Mouse (Mus musculus) MEL (cell line): ENCODE measurements around the gene Atp13a3. TPM values are rescaled to one million over a fixed set of nuclear protein-coding genes. Genes with fewer than 3 reads are reported as not detected.

ENCODE experiments used
- DNase-seq: peaks from one replicate; pipeline ENCODE4 v3.0.0; 2011; ENCODE audit warnings: low read depth, low spot score
- H3K27ac ChIP-seq: 2 replicates; pipeline ENCODE4 v1.5.1; 2012; ENCODE audit warnings: low read depth, mild to moderate bottlenecking, control low read depth, low read length, moderate library complexity; ENCODE audit not compliant: control insufficient read depth
- H3K27me3 ChIP-seq, 2 experiments: fragments of 150-350 bp in 1 of 2; sonication (generic) in 1 of 2; 2 replicates each; pipeline ENCODE4 v1.6.1; 2012; ENCODE audit warnings: low read length in 2 of 2, mild to moderate bottlenecking in 2 of 2, improper control_type of control experiment in 1 of 2, moderate library complexity in 1 of 2; ENCODE audit not compliant: insufficient read depth in 2 of 2, control insufficient read depth in 1 of 2
- H3K36me3 ChIP-seq, 2 experiments: 2 replicates each; pipeline ENCODE4 v1.6.1; 2012 to 2014; ENCODE audit warnings: low read length in 2 of 2, improper control_type of control experiment in 1 of 2, inconsistent platforms in 1 of 2, mild to moderate bottlenecking in 1 of 2; ENCODE audit not compliant: insufficient read depth in 2 of 2, control insufficient read depth in 1 of 2
- H3K4me1 ChIP-seq, 2 experiments: fragments of 150-350 bp in 1 of 2; sonication (generic) in 1 of 2; 2 replicates each; pipeline ENCODE4 v1.6.1; 2012; ENCODE audit warnings: low read length in 2 of 2, improper control_type of control experiment in 1 of 2, mild to moderate bottlenecking in 1 of 2; ENCODE audit not compliant: insufficient read depth in 2 of 2, control insufficient read depth in 1 of 2
- H3K4me3 ChIP-seq, 2 experiments: fragments of 150-350 bp in 1 of 2; sonication (generic) in 1 of 2; 2 replicates each; pipeline ENCODE4 v1.5.1; 2012; ENCODE audit warnings: low read depth in 2 of 2, low read length in 2 of 2, mild to moderate bottlenecking in 2 of 2, moderate library complexity in 2 of 2, control low read depth in 1 of 2, improper control_type of control experiment in 1 of 2; ENCODE audit not compliant: control insufficient read depth in 1 of 2, insufficient read depth in 1 of 2
- H3K79me2 ChIP-seq: 2 replicates; pipeline ENCODE4 v1.6.1; 2012; ENCODE audit warnings: mild to moderate bottlenecking, low read length, moderate library complexity; ENCODE audit not compliant: control insufficient read depth, poor library complexity, insufficient read depth
- H3K9ac ChIP-seq: 2 replicates; pipeline ENCODE4 v1.6.1; 2012; ENCODE audit warnings: low read depth, mild to moderate bottlenecking, control low read depth, low read length, moderate library complexity; ENCODE audit not compliant: control insufficient read depth, poor library complexity, severe bottlenecking
- H3K9me3 ChIP-seq: fragments of 150-350 bp; sonication (generic); replicated peaks from 2 replicates; pipeline ENCODE4 v1.6.1; 2012; ENCODE audit warnings: mild to moderate bottlenecking, low read length, improper control_type of control experiment, moderate library complexity; ENCODE audit not compliant: insufficient read depth
- CHD1 ChIP-seq: IDR thresholded peaks from 2 replicates; pipeline ENCODE4 v1.6.1; 2012; ENCODE audit warnings: low read depth, mild to moderate bottlenecking, inconsistent platforms, low read length, improper control_type of control experiment
- CHD2 ChIP-seq: IDR thresholded peaks from 2 replicates; pipeline ENCODE4 v1.6.1; 2011; ENCODE audit warnings: low read length, improper control_type of control experiment
- CTCF ChIP-seq, 3 experiments: IDR thresholded peaks in 2 of 3; conservative IDR thresholded peaks in 1 of 3; 2 replicates each; pipeline ENCODE4 v1.5.1; 2011 to 2012; ENCODE audit warnings: low read length in 3 of 3, low read depth in 2 of 3, mild to moderate bottlenecking in 2 of 3, improper control_type of control experiment in 1 of 3, inconsistent platforms in 1 of 3, mixed read lengths in 1 of 3, moderate library complexity in 1 of 3; ENCODE audit not compliant: control insufficient read depth in 1 of 3, insufficient read depth in 1 of 3, poor library complexity in 1 of 3, severe bottlenecking in 1 of 3
- ELF1 ChIP-seq: IDR thresholded peaks from 2 replicates; pipeline ENCODE4 v1.6.1; 2014; ENCODE audit warnings: low read depth, mild to moderate bottlenecking, inconsistent platforms, low read length, improper control_type of control experiment, moderate library complexity
- EP300 ChIP-seq, 2 experiments: IDR thresholded peaks; 2 replicates each; pipeline ENCODE4 v1.6.1; 2011; ENCODE audit warnings: improper control_type of control experiment in 2 of 2, low read length in 2 of 2, low read depth in 1 of 2, mild to moderate bottlenecking in 1 of 2
- GABPA ChIP-seq: IDR thresholded peaks from 2 replicates; pipeline ENCODE4 v1.6.1; 2012; ENCODE audit warnings: low read depth, mild to moderate bottlenecking, inconsistent platforms, low read length, improper control_type of control experiment, moderate library complexity
- JUND ChIP-seq: IDR thresholded peaks from 2 replicates; pipeline ENCODE4 v1.6.1; 2011; ENCODE audit warnings: low read depth, mild to moderate bottlenecking, improper control_type of control experiment, low read length
- MAX ChIP-seq: IDR thresholded peaks from 2 replicates; pipeline ENCODE4 v1.6.1; 2011; ENCODE audit warnings: low read length, improper control_type of control experiment
- MEF2A ChIP-seq: IDR thresholded peaks from 2 replicates; pipeline ENCODE4 v1.6.1; 2014; ENCODE audit warnings: low read depth, mild to moderate bottlenecking, inconsistent platforms, low read length, improper control_type of control experiment; ENCODE audit not compliant: poor library complexity, insufficient replicate concordance, severe bottlenecking; ENCODE audit errors: extremely low read depth
- MYC ChIP-seq: IDR thresholded peaks from 2 replicates; pipeline ENCODE4 v1.6.1; 2011; ENCODE audit warnings: low read depth, mild to moderate bottlenecking, low read length, improper control_type of control experiment, moderate library complexity
- NRF1 ChIP-seq: IDR thresholded peaks from 2 replicates; pipeline ENCODE4 v1.6.1; 2014; ENCODE audit warnings: low read depth, mild to moderate bottlenecking, inconsistent platforms, low read length, improper control_type of control experiment, moderate library complexity; ENCODE audit not compliant: poor library complexity, insufficient read depth, severe bottlenecking
- SIN3A ChIP-seq: IDR thresholded peaks from 2 replicates; pipeline ENCODE4 v1.6.1; 2012; ENCODE audit warnings: low read length, improper control_type of control experiment, inconsistent platforms
- SMC3 ChIP-seq: IDR thresholded peaks from 2 replicates; pipeline ENCODE4 v1.6.1; 2011; ENCODE audit warnings: low read depth, low read length, improper control_type of control experiment
- TAL1 ChIP-seq: IDR thresholded peaks from 2 replicates; pipeline ENCODE4 v1.6.1; 2012; ENCODE audit warnings: mild to moderate bottlenecking, inconsistent platforms, low read length, moderate library complexity, mixed read lengths
- TCF12 ChIP-seq: IDR thresholded peaks from 2 replicates; pipeline ENCODE4 v1.6.1; 2014; ENCODE audit warnings: low read depth, mild to moderate bottlenecking, inconsistent platforms, low read length, improper control_type of control experiment, moderate library complexity
- UBTF ChIP-seq: IDR thresholded peaks from 2 replicates; pipeline ENCODE4 v1.6.1; 2012; ENCODE audit warnings: low read depth, mild to moderate bottlenecking, inconsistent platforms, low read length, improper control_type of control experiment, moderate library complexity, borderline replicate concordance; ENCODE audit not compliant: insufficient read depth
- USF1 ChIP-seq: IDR thresholded peaks from 2 replicates; pipeline ENCODE4 v1.6.1; 2014; ENCODE audit warnings: low read depth, mild to moderate bottlenecking, inconsistent platforms, low read length, improper control_type of control experiment, moderate library complexity
- ZC3H11A ChIP-seq: IDR thresholded peaks from 2 replicates; pipeline ENCODE4 v1.6.1; 2012; ENCODE audit warnings: low read depth, mild to moderate bottlenecking, inconsistent platforms, low read length, improper control_type of control experiment
- ZNF384 ChIP-seq: IDR thresholded peaks from 2 replicates; pipeline ENCODE4 v1.6.1; 2012; ENCODE audit warnings: low read depth, mild to moderate bottlenecking, inconsistent platforms, low read length, improper control_type of control experiment
- polyA plus RNA-seq, 2 experiments: library from polyadenylated mRNA; stranded (reverse) in 1 of 2; unstranded in 1 of 2; fragments of >175 nt in 1 of 2; fragments of >200 nt in 1 of 2; gene quantifications; 2 replicates each; pipeline versions ENCODE4 v1.2.1 to v1.2.4; 2012; ENCODE audit warnings: low replicate concordance in 2 of 2, low read depth in 1 of 2; ENCODE audit not compliant: insufficient read length in 2 of 2, insufficient read depth in 1 of 2, missing spikeins in 1 of 2
- total RNA-seq: library from RNA; depleted of rRNA; stranded (reverse); fragments of 300-350 nt; gene quantifications from 2 replicates; pipeline ENCODE4 v1.2.3, GENCODE M21; 2012

The Atp13a3 gene
- total and polyA plus RNA-seq, 3 experiments: 93.3 to 120 (median 117) TPM

GRCm38 (mm10) chr16:30427003-30427402 is 21.2 kb upstream of the Atp13a3 start:
- no peak overlapping the region for H3K27ac ChIP-seq
- H3K27me3 ChIP-seq: no peaks in the 10 kb centered on the region
- H3K79me2 ChIP-seq: no peaks in the 10 kb centered on the region
- no peak overlapping the region for H3K9ac ChIP-seq
- peaks cover 24 to 27% of the 10 kb centered on the region in 2 experiments for H3K4me1 ChIP-seq
- H3K9me3 ChIP-seq: no peaks in the 10 kb centered on the region
- TF ChIP-seq SMC3 (no peak), NRF1 (no peak), EP300 (IDR thresholded peaks at IDR 0.05; ENCODE audit: low read depth in 1 of 2, low read length in 2 of 2) (no peak), ZNF384 (no peak), GABPA (no peak), ELF1 (no peak), TCF12 (no peak), JUND (no peak), CTCF (IDR thresholded peaks at IDR 0.05 in 2 of 3, conservative IDR thresholded peaks at IDR 0.05 in 1 of 3; ENCODE audit: control insufficient read depth in 1 of 3, insufficient read depth in 1 of 3, low read depth in 2 of 3, low read length in 3 of 3, poor library complexity in 1 of 3, severe bottlenecking in 1 of 3) (no peak), MEF2A (no peak), CHD2 (no peak), CHD1 (no peak)
- TF ChIP-seq, all 39 proteins: peak for 0
- DNase-seq: no peak
- no peak overlapping the region for H3K4me3 ChIP-seq
- peaks cover 0 to 24% of the 10 kb centered on the region in 2 experiments; a peak in 2 of 4 replicates for H3K36me3 ChIP-seq

- Histone ChIP-seq H3K79me2 (no peaks in the 10 kb centered on the region), H3K36me3 (peaks cover 0 to 14% of the 10 kb centered on the region in 2 experiments; a peak in 2 of 4 replicates)
- TF ChIP-seq TAL1 (peak; percentile 7; the same call in 1 of the 2 replicates), USF1 (no peak), MAX (0 out of 2 replicates have a peak, but pooled peaks have one; percentile 25)
- TF ChIP-seq, all 39 proteins: peak for 2
- no peak overlapping the region for H3K27ac ChIP-seq
- no peak for DNase-seq
- no peak overlapping the region for H3K4me3 ChIP-seq
- H3K9me3 ChIP-seq: no peaks in the 10 kb centered on the region
- no peak overlapping the region for H3K9ac ChIP-seq
- H3K4me1 ChIP-seq: peaks cover 18 to 22% of the 10 kb centered on the region in 2 experiments
- H3K27me3 ChIP-seq: no peaks in the 10 kb centered on the region
These were observed 20.2 kb upstream of the Atp13a3 start for GRCm38 (mm10) chr16:30425980-30426379.

GRCm38 (mm10) chr16:30424053-30424452 is 18.3 kb upstream of the Atp13a3 start:
- H3K36me3 ChIP-seq: peaks cover 0 to 5% of the 10 kb centered on the region in 2 experiments; a peak in 2 of 4 replicates
- H3K9me3 ChIP-seq: no peaks in the 10 kb centered on the region
- DNase-seq: no peak
- no peak overlapping the region for H3K27ac ChIP-seq
- TF ChIP-seq MYC: no peak
- no peak for TF ChIP-seq TCF12
- no peak for TF ChIP-seq SIN3A
- no peak for TF ChIP-seq MEF2A
- no peak for TF ChIP-seq GABPA
- no peak for TF ChIP-seq USF1
- TF ChIP-seq JUND: no peak
- no peak for TF ChIP-seq ZC3H11A
- no peak for TF ChIP-seq UBTF
- TF ChIP-seq, all 39 proteins: peak for 0
- Histone ChIP-seq H3K4me1 (peaks cover 7 to 11% of the 10 kb centered on the region in 2 experiments), H3K9ac (no peak overlapping the region), H3K79me2 (no peaks in the 10 kb centered on the region), H3K4me3 (no peak overlapping the region), H3K27me3 (no peaks in the 10 kb centered on the region)
